Mouse (Mus musculus) midbrain, embryonic 12.5 days (tissue): ENCODE measurements at regions not wholly inside any gene's neighbourhood (a gene's known extent, or its start where the extent isn't known, plus 50 kb on each side); places are given as distances from the start of the nearest gene placed in this dataset.

Source experiments
- ATAC-seq: fragments of 200-750 bp; cut with Nextera tagmentation; 2 replicates; pipeline ENCODE4 v1.8.0; 2017; ENCODE audit warnings: low read depth, moderate TSS enrichment, moderate library complexity; ENCODE audit not compliant: low FRiP score
- H3K27ac ChIP-seq: fragments of 300-500 bp; sonication (generic); replicated peaks from 2 replicates; pipeline ENCODE4 v1.5.1; 2016; ENCODE audit warnings: mild to moderate bottlenecking
- H3K27me3 ChIP-seq: fragments of 300-500 bp; sonication (generic); 2 replicates; pipeline ENCODE4 v1.6.1; 2016; ENCODE audit warnings: mild to moderate bottlenecking
- H3K36me3 ChIP-seq: fragments of 300-500 bp; sonication (generic); 2 replicates; pipeline ENCODE4 v1.6.1; 2016
- H3K4me1 ChIP-seq: fragments of 300-500 bp; sonication (generic); 2 replicates; pipeline ENCODE4 v1.6.1; 2016
- H3K4me2 ChIP-seq: fragments of 300-500 bp; sonication (generic); replicated peaks from 2 replicates; pipeline ENCODE4 v1.6.1; 2016; ENCODE audit warnings: mild to moderate bottlenecking, moderate library complexity
- H3K4me3 ChIP-seq: fragments of 300-500 bp; sonication (generic); 2 replicates; pipeline ENCODE4 v1.5.1; 2016; ENCODE audit warnings: mild to moderate bottlenecking
- H3K9ac ChIP-seq: fragments of 300-500 bp; sonication (generic); replicated peaks from 2 replicates; pipeline ENCODE4 v1.6.1; 2016; ENCODE audit warnings: mild to moderate bottlenecking, moderate library complexity
- H3K9me3 ChIP-seq: fragments of 300-500 bp; sonication (generic); 2 replicates; pipeline ENCODE4 v1.6.1; 2016; ENCODE audit warnings: mild to moderate bottlenecking
- WGBS: fragments of 180-500 bp; shearing (Covaris S2); methylation state at CpG from one replicate; pipeline ENCODE4 v1.1.7; 2016; 5-methylcytosine and 5-hydroxymethylcytosine counted together

DNA sequence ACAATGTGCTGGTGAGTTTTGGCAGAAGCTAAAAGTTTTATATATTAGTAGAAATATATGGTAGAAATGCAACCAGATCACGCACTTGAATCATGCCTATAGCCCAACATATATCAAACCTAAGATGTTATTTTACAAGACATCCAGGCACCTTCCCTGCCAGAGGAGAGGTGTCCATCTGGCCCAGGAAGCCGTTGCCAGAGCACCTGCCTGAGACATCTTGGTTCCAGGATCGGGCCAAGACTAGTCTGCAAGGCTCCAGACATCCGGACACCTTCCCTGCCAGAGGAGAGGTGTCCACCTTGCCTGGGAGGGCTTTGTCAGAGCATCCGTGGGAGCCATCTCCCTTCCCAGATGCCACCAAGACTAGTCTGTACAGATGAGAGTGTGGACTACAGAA is 388.5 kb downstream of the Gm11232 start:
- no peak overlapping the region for H3K27ac ChIP-seq
- H3K27me3 ChIP-seq: no peaks in the 10 kb centered on the region
- no peak overlapping the region for H3K4me2 ChIP-seq
- H3K36me3 ChIP-seq: no peaks in the 10 kb centered on the region
- no peak overlapping the region for H3K4me3 ChIP-seq
- WGBS: 96% methylated on average over 5 of the region's 5 CpGs
- no peaks in the 10 kb centered on the region for H3K9me3 ChIP-seq
- no peak overlapping the region for H3K9ac ChIP-seq
- ATAC-seq: no peak
- H3K4me1 ChIP-seq: no peaks in the 10 kb centered on the region

- no peak overlapping the region for H3K9ac ChIP-seq
- WGBS: 78% methylated on average over 1 of the region's 1 CpGs
- no peaks in the 10 kb centered on the region for H3K9me3 ChIP-seq
- H3K27me3 ChIP-seq: no peaks in the 10 kb centered on the region
- ATAC-seq: no peak
- H3K4me1 ChIP-seq: no peaks in the 10 kb centered on the region
- H3K4me3 ChIP-seq: no peak overlapping the region
- no peak overlapping the region for H3K4me2 ChIP-seq
- H3K36me3 ChIP-seq: no peaks in the 10 kb centered on the region
- no peak overlapping the region for H3K27ac ChIP-seq
Observed at GRCm38 (mm10) chr4:71363761-71364160, 394.0 kb downstream of the Gm11232 start.

- no peaks in the 10 kb centered on the region for H3K9me3 ChIP-seq
- no peak overlapping the region for H3K27ac ChIP-seq
- H3K27me3 ChIP-seq: no peaks in the 10 kb centered on the region
- H3K36me3 ChIP-seq: no peaks in the 10 kb centered on the region
- H3K9ac ChIP-seq: no peak overlapping the region
- no peak overlapping the region for H3K4me2 ChIP-seq
- no peaks in the 10 kb centered on the region for H3K4me1 ChIP-seq
- H3K4me3 ChIP-seq: no peak overlapping the region
- 65% methylated on average over 1 of the region's 1 CpGs for WGBS
- no peak for ATAC-seq
Observed at GRCm38 (mm10) chr4:71357626-71358025, 400.1 kb downstream of the Gm11232 start.

GRCm38 (mm10) chr4:71356714-71357113 is 401.1 kb downstream of the Gm11232 start:
- 94% methylated on average over 1 of the region's 1 CpGs for WGBS
- H3K4me1 ChIP-seq: no peaks in the 10 kb centered on the region
- H3K9me3 ChIP-seq: no peaks in the 10 kb centered on the region
- H3K4me3 ChIP-seq: no peak overlapping the region
- no peaks in the 10 kb centered on the region for H3K27me3 ChIP-seq
- no peak overlapping the region for H3K4me2 ChIP-seq
- H3K9ac ChIP-seq: no peak overlapping the region
- no peak for ATAC-seq
- no peak overlapping the region for H3K27ac ChIP-seq
- H3K36me3 ChIP-seq: no peaks in the 10 kb centered on the region

GRCm38 (mm10) chr4:71356310-71356709 is 401.5 kb downstream of the Gm11232 start:
- H3K9ac ChIP-seq: no peak overlapping the region
- 87% methylated on average over 1 of the region's 1 CpGs for WGBS
- no peak overlapping the region for H3K4me3 ChIP-seq
- no peak for ATAC-seq
- H3K36me3 ChIP-seq: no peaks in the 10 kb centered on the region
- no peak overlapping the region for H3K4me2 ChIP-seq
- H3K9me3 ChIP-seq: no peaks in the 10 kb centered on the region
- H3K27ac ChIP-seq: no peak overlapping the region
- no peaks in the 10 kb centered on the region for H3K27me3 ChIP-seq
- no peaks in the 10 kb centered on the region for H3K4me1 ChIP-seq

DNA sequence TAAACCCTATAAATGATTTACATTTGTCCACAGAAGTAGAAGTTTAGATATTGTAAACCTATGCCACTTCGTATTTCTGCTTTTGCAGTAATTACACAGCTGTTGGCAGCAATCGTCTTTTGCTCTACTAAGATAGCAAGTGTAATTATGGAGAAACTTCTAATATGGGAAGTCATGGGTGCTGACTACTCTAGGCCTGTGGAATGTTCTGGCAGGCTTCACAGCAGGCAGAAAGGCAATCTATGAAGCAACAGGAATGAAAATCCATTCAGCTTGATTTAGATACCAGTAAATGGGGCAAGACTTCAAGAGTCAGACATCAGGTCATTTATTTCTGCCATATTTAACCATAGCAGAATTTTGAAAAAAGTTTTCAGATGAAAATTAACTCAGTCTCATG is 405.9 kb downstream of the Gm11232 start:
- no peak overlapping the region for H3K4me2 ChIP-seq
- ATAC-seq: no peak

DNA sequence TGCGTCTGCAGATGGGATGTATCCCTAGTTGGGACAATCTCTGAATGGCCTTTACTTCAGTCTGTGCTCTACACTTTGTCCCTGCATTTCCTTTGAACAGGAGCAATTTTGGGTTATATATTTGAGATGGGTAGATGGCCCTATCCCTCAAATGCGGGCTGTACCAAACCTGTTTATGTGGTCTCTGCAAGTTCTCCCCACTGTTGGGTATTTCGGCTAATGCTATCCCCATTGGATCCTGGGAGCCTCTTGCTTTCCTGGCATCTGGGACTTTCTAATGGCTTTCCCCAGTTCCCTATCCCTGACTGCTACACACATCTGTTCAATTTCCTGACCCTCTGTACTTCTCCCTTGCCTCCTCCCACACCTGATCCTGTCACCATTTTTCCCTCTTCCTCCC is 414.7 kb downstream of the Gm11232 start:
- ATAC-seq: no peak
- no peaks in the 10 kb centered on the region for H3K9me3 ChIP-seq
- H3K4me3 ChIP-seq: no peak overlapping the region
- 96% methylated on average over 3 of the region's 3 CpGs for WGBS
- no peaks in the 10 kb centered on the region for H3K4me1 ChIP-seq
- H3K27ac ChIP-seq: no peak overlapping the region
- no peak overlapping the region for H3K4me2 ChIP-seq
- no peaks in the 10 kb centered on the region for H3K36me3 ChIP-seq
- no peaks in the 10 kb centered on the region for H3K27me3 ChIP-seq
- no peak overlapping the region for H3K9ac ChIP-seq

More for the DNA sequence above, 405.9 kb downstream of the Gm11232 start:
- Histone ChIP-seq H3K4me1 (no peaks in the 10 kb centered on the region), H3K9ac (no peak overlapping the region), H3K4me3 (no peak overlapping the region), H3K36me3 (no peaks in the 10 kb centered on the region), H3K27ac (no peak overlapping the region), H3K27me3 (no peaks in the 10 kb centered on the region), H3K9me3 (no peaks in the 10 kb centered on the region)
- 92% methylated on average over 2 of the region's 2 CpGs for WGBS

- no peak for ATAC-seq
- no peaks in the 10 kb centered on the region for H3K9me3 ChIP-seq
- WGBS: 79% methylated on average over 1 of the region's 1 CpGs
- no peaks in the 10 kb centered on the region for H3K4me1 ChIP-seq
- no peak overlapping the region for H3K4me3 ChIP-seq
- no peaks in the 10 kb centered on the region for H3K27me3 ChIP-seq
- no peaks in the 10 kb centered on the region for H3K36me3 ChIP-seq
- no peak overlapping the region for H3K9ac ChIP-seq
- no peak overlapping the region for H3K4me2 ChIP-seq
- no peak overlapping the region for H3K27ac ChIP-seq
Observed at GRCm38 (mm10) chr4:71338582-71338981, 419.2 kb downstream of the Gm11232 start.

GRCm38 (mm10) chr4:71332672-71333071 is 425.1 kb downstream of the Gm11232 start:
- Histone ChIP-seq H3K27me3 (no peaks in the 10 kb centered on the region), H3K9ac (no peak overlapping the region), H3K9me3 (no peaks in the 10 kb centered on the region), H3K4me3 (no peak overlapping the region), H3K27ac (no peak overlapping the region), H3K4me1 (no peaks in the 10 kb centered on the region), H3K4me2 (no peak overlapping the region), H3K36me3 (no peaks in the 10 kb centered on the region)
- ATAC-seq: no peak
- WGBS: 79% methylated on average over 3 of the region's 3 CpGs

GRCm38 (mm10) chr4:71332018-71332417 is 425.7 kb downstream of the Gm11232 start:
- 81% methylated on average over 4 of the region's 4 CpGs for WGBS
- no peak overlapping the region for H3K9ac ChIP-seq

GRCm38 (mm10) chr4:71316605-71317004 is 441.2 kb downstream of the Gm11232 start:
- H3K4me3 ChIP-seq: no peak overlapping the region
- no peaks in the 10 kb centered on the region for H3K9me3 ChIP-seq
- no peak overlapping the region for H3K9ac ChIP-seq
- H3K27ac ChIP-seq: no peak overlapping the region
- no peaks in the 10 kb centered on the region for H3K27me3 ChIP-seq
- H3K4me2 ChIP-seq: no peak overlapping the region
- H3K36me3 ChIP-seq: no peaks in the 10 kb centered on the region
- H3K4me1 ChIP-seq: no peaks in the 10 kb centered on the region
- ATAC-seq: peak; percentile 62

More at GRCm38 (mm10) chr4:71332018-71332417, 425.7 kb downstream of the Gm11232 start:
- Histone ChIP-seq H3K4me3 (no peak overlapping the region), H3K4me2 (no peak overlapping the region), H3K27ac (no peak overlapping the region), H3K9me3 (no peaks in the 10 kb centered on the region), H3K4me1 (no peaks in the 10 kb centered on the region), H3K36me3 (no peaks in the 10 kb centered on the region), H3K27me3 (no peaks in the 10 kb centered on the region)
- no peak for ATAC-seq

DNA sequence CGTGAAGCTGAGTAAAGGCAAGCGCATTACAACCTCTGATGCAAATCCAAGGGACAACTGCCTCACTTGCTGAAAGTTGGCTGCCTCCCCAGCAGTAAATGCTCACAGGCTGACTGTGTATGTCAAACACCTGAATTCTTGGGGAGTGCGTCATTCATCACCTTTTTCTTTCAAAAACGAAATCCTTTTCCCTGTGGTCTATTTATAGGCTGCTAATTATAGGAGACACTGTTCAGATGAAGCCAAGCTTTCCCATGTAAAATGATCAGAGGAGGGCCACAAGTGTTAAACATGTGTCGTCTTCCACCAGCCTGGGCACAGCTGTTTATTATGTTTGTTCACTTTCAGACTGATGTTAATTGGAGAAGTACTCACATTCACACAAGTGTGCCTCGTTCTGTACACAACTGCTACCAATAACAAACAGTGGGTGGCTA is 450.6 kb downstream of the Gm11232 start:
- H3K27me3 ChIP-seq: no peaks in the 10 kb centered on the region
- H3K9ac ChIP-seq: no peak overlapping the region
- no peak overlapping the region for H3K27ac ChIP-seq
- no peaks in the 10 kb centered on the region for H3K4me1 ChIP-seq
- 78% methylated on average over 6 of the region's 6 CpGs for WGBS
- no peak for ATAC-seq
- H3K4me2 ChIP-seq: no peak overlapping the region
- H3K9me3 ChIP-seq: no peaks in the 10 kb centered on the region
- H3K36me3 ChIP-seq: no peaks in the 10 kb centered on the region
- H3K4me3 ChIP-seq: no peak overlapping the region

GRCm38 (mm10) chr4:71306690-71307089 is 451.1 kb downstream of the Gm11232 start:
- no peaks in the 10 kb centered on the region for H3K4me1 ChIP-seq
- no peaks in the 10 kb centered on the region for H3K27me3 ChIP-seq
- ATAC-seq: no peak
- H3K27ac ChIP-seq: no peak overlapping the region
- no peaks in the 10 kb centered on the region for H3K36me3 ChIP-seq
- no peak overlapping the region for H3K4me3 ChIP-seq
- H3K9me3 ChIP-seq: no peaks in the 10 kb centered on the region
- H3K4me2 ChIP-seq: no peak overlapping the region
- WGBS: 90% methylated on average over 6 of the region's 6 CpGs
- H3K9ac ChIP-seq: no peak overlapping the region
